Mouse (Mus musculus) lung, postnatal 4 days (tissue): Measurements from ENCODE around the gene C1qtnf7.

Experiments
- DNase-seq, 2 experiments: peaks; one replicate each; pipeline ENCODE4 v3.0.0; 2021

Gene C1qtnf7

DNA sequence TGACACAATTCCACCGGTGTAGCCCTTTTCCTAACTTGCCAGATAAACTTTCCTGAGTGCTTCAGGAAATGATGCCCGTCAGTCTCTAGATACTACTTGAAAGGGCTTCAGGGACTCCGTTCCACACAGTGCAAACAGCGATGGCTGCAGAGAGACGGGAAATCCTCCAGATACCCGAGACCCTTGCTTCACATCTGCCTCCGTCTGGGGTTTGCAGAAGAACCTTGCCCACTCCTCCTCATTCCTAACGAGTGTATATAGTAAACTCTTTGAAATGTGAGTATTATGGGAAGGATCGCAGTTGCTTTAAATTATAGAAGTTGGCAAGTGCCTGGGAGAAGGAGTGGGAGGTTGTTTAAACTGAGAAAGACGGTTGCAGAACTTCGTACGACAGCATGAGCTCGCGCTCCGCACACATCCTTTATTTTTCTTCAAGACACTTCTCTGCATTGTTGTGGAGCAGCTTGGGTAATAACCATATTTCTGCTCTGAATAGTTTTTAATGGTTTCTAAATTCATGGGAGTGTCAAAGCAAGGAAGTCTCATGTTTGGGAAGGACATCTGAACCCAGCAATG, at the start of gene C1qtnf7:
Gene C1qtnf7, plus strand, starts transcription at position 138 of the 576 bp plus-strand sequence.
- peak in 1 of 2 experiments; percentile 8 for DNase-seq

DNA sequence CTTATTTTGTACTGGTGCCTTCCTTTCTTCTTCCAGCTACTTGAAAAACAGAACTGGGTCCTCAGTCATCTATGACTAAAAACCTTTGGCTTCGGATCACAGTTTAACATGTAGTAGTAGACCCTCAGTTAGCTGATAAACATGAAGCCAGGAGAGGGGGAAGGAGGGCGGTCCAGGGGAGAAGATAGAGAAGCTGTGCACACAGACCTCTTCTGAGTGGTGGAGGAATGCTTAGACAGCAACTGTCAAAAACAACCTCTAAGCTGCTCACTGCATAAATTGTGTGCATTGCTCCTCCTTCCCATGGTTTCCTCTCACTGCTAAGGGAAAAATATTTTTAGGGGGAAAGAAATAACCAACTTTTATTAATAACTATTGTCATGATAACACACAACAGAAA, 48.6 kb upstream of the C1qtnf7 start:
- no peak for DNase-seq

DNA sequence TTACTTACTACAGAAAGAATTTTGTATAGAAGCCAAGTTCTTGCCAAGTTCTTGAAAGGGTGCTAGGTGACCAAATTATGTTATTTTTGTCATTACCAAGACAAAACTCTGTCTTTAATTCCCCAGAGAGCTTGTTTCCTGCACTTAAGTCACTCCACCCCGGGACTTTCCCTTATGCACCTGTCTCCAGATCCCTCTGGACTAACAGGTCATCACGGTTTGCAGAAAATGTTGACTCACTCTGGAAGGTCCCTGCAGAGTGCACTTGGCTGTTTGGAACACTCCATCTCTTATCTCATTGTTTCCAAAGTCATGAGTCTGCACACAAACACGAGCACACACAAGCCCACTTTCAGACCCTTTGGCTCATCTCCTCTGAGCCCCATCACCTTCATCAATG, 48.1 kb upstream of the C1qtnf7 start:
- no peak for DNase-seq

DNA sequence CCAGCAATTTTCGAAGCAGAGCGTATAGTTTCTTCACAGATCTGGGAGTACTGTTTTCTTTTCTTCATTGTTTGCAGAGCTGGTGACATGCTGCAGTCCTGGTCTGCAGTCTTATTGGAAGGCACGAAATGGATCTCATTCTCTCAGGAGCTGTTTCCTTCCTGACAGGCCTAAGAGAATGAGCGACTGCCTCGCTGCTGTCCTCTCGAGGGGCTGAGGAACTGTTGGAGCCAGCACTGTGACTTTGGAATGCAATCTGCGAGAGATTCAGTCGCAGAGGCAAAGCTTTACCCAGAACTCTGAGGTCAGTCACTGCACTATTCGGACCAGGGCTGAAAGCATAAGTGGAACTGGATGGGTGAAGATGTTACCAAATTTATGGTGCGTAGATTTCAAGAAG, 46.4 kb upstream of the C1qtnf7 start:
- DNase-seq: no peak

DNA sequence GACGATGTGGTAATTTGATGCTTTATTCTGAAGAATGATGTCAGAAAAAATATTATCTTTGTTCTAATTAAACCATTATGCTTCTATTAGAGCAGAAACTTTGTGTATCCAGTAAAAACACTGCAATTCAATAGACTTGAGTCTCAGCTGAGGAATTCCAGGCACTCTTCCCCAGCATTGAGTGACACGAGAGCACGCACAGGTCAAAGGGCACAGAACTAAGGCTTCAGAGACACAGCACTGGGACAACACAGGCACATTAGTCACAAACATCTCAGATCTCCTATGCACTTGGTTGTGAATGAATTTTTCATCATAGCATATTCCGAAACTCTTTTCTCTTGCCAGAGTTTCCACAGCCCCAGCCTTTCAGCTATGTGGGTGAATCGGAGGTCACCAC, 37.4 kb upstream of the C1qtnf7 start:
- DNase-seq: no peak

DNA sequence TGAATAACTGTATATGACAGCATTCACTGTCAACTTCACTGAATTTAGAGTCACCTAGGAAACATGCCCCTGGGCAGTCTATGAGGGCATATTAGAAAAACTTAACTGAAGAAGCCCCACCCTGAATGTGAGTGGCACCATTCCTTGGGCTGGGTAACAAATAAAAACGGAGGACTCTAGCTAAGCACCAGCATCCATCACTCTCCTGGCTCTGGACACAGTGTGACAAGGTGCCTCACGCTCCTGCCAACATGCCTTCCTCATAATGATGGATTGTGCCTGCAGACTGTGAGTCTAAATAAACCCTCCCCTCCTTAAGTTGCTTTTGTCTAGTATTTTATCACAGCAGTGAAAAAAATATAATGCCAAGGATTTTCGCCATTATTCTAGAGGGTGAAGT, 35.3 kb upstream of the C1qtnf7 start:
- DNase-seq: no peak

DNA sequence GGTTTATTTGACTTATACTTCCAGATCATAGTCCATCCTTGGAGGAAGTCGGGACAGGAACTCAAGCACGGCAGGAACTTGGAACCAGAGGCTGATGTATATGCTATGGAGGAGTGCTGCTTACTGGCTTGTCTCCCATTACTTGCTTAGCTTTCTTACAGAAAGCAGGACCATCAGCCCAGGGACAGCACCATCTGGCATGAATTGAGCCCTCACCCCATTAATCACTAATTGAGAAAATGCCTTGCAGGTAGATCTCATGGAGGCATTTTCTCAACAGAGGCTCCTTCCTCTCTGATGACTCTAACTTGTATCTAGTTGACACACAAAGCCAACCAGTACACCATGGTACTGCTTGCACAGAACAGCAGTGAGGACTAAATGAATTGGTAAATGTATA, 34.6 kb upstream of the C1qtnf7 start:
- DNase-seq: no peak

DNA sequence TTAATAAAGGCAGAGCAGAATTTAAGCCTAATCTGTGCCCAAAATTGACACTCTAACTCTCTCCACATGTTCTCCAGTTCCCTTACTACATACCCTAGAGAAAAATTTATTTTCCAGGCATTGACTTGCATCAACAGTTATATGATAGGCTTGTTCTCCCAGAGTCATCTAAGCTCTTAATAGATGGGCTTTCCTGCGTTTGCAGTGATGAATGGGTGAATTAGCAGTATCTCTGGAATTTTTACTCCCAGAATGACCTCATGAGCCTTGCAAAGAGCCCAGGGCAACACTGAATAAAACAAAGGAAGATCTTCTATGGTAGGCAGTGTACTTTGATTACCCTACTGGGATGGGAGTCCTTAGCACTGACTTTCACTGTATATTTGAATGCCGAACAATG, 33.5 kb upstream of the C1qtnf7 start:
- DNase-seq: no peak

DNA sequence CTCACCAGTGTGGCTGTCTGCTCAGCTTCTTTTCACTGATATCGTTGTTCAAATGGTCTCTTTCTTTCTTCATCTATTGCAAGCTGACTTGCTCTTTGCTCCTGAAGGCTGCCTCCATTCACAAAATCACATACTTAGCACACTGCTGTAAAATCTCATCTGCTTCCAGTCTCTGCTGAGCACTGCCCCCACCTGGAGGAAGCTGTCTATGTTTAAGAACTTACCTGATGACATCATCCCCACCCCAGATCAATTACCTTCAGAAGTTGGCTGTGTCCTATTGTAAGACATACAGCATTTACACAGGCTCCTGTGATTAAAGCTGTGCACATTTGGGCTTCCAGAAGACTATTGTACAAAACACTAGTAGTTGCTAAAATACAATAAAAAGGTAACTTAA, 13.5 kb upstream of the C1qtnf7 start:
- no peak for DNase-seq

DNA sequence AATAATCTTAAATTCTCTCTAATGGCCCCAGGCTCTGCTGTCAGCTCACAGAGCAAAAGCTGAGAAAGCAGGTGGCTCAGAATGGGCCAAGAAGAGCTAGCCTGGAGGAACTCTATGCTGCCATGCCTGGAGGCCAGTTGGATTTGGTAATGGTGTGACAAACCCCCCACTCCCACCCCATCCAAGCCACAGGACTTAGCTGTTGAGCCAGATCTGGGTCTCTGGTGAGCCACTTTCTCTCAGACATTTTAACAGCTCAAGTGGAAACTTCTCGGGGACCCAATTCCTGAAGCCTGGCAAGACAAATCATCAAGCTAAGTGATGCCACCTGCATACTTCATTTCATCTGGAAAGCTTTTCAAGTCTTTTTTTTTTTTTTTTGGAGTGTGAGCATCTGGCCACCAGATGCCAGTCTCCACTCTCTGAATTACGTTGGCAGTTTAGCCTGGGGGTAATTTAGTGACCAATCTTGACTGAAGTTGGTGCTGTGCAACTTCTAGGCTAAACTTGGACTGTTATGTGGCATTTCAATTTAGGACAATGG, 11.0 kb upstream of the C1qtnf7 start:
- no peak for DNase-seq

DNA sequence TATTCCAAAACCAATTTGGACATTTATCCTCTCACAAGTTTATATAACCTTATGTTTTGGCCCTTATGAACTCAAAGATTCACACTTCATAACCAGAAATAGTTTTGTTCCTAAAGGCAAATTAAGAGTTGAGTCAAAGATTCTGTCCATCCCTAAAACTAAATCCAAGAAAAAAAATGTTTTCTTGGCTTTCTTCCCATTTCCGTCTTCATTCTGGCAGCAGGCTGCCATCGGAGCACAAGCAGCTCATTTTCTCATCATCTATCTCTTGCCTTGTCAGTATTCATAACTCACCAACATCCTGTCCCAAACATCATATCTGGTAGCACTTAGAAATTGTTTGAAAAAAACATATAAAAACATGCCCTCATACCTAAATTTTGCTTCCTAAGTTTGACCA, 6.9 kb upstream of the C1qtnf7 start:
- DNase-seq: no peak

DNA sequence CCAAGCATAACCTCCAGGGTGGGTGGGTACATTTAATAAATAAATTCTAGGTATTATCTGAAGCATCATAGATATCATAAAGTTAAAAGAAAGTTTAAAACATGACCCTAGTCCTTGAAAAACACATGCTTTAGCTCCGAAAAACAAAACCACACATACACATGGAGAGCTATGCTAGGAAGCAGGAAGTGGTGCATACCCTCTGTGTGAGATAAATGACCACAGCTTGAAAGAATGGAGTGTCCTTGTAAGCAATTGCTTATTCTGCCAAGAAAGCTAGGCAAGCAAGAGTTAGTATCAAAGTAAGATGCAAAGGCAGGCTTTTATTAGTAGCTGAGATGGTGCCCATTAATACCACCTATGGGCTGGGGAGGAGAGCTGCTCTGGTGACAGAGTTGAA, 6.4 kb upstream of the C1qtnf7 start:
- DNase-seq: no peak

DNA sequence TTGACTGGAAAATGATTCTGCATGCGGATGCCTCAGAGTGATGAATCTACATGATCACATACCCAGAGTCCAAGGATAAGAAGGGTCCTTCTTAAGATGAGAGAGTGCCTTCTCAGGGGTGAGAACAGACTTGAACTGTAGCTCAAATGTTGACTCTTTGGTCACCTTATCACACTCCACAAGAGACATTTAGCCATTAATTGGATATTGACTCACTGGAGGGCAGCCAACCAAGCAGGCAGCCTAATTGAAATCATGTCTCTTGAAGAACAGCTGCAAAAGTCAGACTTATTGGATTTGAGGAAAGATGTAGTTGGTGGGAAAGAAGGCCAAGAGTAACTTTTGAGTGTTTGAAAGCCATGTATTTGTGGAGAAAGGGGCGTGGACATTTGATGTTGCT, 4.2 kb upstream of the C1qtnf7 start:
- DNase-seq: no peak

DNA sequence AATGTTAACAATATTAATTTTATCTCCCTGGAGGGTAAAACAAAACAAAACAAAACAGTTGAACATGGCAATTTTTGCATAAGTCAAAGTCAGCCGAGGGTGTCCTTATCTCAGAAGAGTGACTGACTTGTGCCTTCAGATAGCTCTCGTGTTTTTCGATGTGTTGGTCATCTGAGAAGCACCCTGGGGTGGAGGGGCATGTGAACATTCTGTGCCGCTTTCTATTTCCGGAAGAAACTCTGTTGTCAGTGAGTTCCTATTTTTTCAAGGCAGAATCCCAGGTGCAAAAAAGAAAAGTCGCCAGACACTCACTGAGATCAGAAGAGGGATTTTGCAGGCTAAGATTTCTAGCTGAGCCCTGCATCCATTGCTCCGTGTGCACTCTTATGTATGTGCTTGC, 1.2 kb downstream of the C1qtnf7 start:
- no peak for DNase-seq

DNA sequence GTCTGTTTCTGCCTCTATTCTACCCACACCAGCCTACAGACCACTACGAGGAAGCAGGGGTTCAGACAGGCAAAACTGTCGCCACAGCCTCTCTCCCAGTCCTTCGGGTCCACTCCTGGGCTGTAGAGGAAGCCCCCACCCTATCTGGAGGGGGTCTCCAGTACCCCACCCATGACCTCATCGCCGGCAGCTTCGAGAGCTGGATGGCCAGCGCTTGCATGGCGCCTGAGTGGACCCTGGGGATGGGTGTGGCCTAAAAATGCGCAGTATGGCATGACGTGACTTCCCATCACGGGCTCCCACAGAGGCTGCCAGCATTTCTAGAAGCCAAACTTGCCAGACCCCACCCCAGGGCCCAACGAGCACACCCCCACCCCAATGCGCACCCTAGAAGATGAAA, 2.0 kb downstream of the C1qtnf7 start:
- peak; percentile 55 to 76 for DNase-seq

DNA sequence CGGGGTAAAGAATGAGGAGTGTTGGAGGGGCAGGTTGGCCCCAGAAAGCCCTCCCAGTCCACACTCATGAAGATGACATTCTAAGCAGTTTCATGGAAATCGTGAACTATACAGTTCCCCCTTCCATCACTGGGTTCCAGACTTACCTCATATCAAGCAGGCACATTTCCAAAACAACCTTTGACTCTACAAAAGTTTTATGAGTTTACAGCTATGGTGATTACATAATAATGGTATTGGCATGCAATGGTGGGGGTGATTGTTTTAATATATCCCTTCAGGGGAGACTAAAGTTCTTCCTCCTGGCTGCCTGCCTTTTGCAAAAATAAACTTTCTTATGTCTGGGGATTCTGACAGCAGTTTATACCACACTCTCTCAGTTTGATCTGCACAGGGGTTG, 4.6 kb downstream of the C1qtnf7 start:
- no peak for DNase-seq

DNA sequence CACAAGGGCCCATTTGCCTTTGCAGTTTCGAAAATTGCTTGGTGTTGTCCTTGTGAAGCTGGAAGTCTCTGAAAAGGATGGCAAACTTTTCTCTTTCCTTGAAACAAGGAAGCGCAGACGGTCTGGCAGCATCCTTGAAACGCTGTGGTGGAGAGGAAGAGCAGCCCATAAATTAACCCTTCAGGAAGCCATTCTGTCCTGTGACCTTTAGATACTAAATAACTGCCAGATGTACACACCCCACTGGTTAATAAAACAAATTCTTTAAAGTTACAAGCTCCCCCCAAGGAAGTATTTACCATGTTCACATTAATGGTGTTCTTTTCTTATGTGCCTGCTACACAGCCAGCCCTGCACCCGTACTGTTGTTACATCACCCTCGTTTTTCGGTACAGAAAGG, 6.0 kb downstream of the C1qtnf7 start:
- no peak for DNase-seq

DNA sequence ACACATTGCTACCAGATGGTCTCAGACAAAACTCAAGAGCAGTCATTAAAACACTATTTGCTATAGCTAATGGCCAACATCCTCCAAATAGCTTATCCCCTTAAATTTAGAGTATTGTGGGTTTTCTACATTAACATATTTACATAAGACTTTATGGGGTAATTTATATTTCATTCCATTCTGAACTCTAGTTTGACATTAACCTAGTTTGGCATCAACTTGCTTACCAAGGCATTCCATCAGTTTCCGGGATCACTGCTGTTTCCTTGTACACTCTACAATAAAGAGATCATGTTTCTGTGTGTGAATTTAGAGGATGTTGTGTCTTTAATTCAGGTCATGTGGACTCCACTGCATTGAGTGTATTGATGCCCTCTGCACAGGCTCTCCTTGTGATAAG, 7.5 kb downstream of the C1qtnf7 start:
- no peak for DNase-seq

DNA sequence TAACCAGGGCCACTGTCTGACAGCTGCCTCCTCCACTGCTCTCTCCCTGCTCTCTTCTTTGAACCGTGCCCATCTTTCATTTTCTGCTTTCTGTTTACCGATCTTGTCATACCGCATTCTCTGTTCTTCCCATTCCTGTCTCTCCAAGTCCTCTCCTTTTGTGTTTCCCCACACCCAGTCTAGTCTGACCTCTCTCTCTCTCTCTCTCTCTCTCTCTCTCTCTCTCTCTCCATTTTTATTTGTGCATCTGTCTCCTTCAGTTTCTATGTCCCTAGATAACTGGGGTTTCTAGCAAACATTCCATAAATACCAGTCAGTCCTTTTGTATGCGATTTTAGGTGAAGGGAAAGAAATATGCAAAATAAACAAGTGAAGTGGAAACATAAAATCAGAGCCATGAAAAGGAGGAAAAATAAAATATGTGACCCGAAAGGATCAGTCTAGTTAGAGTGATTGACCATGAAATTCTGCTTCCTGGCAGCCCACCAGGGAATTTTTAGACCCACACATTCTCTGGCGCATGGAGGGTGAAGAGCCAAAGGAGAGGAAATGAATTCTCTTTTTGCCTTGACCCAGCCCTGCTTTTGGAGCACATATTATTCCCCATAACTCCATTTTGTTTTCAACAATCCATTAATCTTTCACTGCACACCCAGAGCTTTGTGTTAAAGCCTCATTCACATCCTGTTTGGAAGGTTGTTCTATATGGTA, 11.7 kb downstream of the C1qtnf7 start:
- peak in 1 of 2 experiments; percentile 47 for DNase-seq

DNA sequence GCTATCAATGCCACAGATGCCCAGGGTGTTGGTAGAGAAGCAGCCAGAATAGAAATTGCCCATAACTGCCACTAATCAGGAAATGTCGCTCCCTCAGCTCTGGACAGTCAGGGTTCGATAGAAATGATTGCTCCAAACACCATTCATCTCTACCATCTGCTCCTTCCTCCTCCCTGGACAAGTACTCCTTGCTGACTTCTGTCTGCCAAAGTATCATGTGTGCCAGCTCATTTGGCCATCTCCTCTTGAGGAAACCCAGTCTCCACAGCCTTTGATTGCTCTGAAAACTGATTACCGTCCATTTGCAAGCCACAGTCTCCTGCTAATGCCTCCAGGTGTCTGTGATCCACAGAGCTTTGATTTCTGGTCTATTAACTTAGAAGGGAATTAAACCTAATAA, 14.8 kb downstream of the C1qtnf7 start:
- DNase-seq: no peak

DNA sequence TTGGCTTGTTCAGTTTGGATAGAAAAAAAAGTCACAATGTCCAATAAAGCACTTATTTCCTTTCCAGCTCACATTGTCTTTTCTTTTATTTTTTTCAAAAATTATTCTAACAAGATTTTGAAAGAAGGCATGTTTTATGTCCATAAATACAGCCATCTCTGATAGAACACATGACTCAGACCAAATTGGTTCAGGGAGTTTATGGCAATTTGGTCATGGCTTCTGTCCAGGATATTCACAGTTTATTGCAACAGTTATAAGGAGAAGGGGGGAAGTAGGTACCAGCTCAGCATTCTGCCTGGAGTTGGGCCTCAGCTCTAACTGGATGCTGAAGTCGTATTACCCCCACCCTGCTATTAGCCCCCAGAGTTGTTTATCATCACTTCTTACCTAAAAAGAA, 15.5 kb downstream of the C1qtnf7 start:
- DNase-seq: no peak

DNA sequence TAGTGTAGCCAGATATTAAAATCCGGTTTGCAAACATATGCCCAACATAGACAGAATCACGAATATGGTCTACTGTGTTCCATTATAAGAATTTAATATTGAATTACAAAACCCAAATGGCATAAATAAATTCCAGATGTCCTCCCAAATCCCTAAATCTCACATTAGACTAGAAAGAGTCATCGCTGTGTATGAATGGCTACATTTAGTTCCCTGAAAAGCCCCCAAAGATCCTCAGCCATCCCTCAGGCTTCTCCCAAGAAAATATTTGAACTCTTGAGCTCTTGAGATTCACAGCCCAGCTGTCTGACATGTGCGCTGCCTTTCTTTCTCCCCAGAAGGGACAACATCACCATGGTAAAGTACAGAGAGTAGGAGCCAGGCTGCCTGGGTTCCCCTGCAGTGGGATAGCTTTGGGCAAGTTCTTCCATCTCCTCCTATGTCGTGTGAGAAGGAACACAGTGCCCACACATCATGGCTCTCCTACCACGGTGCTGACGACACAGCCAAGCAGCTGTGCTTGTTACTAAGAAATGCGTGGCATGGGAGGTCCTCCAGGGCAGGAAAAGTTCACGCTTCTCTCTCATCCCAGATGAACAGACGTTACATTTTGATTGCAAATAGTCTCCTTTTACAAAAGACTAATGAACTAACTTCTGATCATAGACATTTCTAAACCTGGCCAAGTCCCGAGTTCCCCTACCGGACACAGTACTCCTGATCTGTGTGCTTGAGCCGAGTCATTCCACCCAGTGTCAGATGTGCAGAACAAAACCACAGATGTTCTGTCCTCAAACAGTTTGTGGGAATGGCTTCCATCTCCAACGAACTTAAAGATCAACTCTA, 23.2 kb downstream of the C1qtnf7 start:
- DNase-seq: peak in 1 of 2 experiments; percentile 55

DNA sequence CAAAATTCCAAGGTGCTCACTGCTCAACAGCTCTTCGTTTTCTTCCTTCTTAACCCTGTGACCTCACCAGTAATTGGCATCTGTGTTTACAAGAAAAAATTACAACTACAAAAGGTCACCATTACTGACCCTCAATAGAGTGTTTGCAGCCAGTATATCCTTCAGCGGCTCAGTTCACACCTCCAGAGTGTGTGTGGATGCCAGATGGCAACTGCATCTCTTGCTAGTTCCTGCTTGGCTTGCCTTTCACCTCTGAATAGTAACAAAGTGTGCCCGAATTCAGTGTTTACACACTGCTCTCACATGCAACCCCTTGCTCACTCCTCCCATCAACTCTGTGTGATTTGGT, 23.8 kb downstream of the C1qtnf7 start:
- peak in 1 of 2 experiments; percentile 49 for DNase-seq

DNA sequence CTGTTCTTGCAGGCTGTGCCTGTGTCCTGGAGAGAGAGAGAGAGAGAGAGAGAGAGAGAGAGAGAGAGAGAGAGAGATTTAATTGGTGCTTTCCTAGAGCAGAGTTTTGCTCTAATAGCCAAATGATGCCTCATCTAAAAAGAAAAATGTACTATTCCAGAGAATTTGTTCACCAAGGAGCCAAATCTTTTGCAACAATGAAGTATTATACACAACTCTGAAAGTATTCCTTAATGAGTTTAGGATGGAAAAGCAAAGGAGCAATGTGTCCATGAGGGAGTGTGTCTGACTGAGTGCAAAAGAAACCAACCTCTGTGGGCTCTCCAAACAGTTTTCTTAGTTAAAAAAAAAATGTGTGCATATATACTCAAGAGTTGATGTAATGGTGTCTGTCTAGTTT, 24.5 kb downstream of the C1qtnf7 start:
- no peak for DNase-seq
